ENCODE assay signal across 9 mouse cellular contexts in the genomic region with DNA sequence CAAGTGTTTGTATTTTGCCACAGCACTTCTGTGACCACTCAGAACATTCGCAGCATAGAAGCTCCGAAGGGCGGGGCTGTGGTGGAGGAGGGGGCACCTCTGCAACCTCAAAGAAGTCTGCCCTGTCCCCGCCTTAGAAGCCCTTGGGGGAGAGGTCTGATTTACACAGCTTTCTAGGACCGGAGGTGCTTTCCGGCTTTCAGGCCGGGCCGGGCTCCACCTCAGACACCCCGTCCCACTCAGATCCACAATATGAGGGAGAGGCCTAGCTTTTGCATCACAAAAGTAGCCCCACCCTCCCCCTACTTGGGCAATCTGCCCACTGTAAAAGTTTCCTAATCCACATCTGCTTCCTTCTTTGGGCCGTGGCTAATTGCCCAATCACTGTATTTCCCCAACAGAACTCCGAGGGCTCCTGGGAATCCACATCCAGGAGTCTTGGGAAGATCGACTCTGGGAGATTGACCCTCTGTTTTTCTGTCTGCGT. TPM values are rescaled to one million over a fixed set of nuclear protein-coding genes. Genes with fewer than 3 reads are reported as not detected.
DNase-seq lines count a peak whose midpoint lies in the region; ATAC-seq and TF ChIP-seq lines count a peak whose summit lies in the region.
"Had no signal": no experiment of that assay in that cellular context is flagged by ENCODE, and none has a peak within 500 bp of the region (broad histone marks: within the 10 kb centered on the region; RNA-seq: fewer than 3 reads in every experiment).

No protein-coding gene starts in this region.

- TF ChIP-seq POLR2A in limb, embryonic 14.5 days (IDR thresholded peaks at IDR 0.05; ENCODE audit: borderline replicate concordance, extremely low read depth, insufficient read depth, insufficient read length), result no peak

- H3K4me2 ChIP-seq in forebrain, embryonic 16.5 days (ENCODE audit: low read length), result no peak overlapping the region
- H3K4me2 ChIP-seq in limb, embryonic 14.5 days (replicated peaks; ENCODE audit: low read depth, low read length, severe bottlenecking), result peak overlapping the region; percentile 32
- H3K4me2 ChIP-seq in neural tube, embryonic 12.5 days (replicated peaks), result peak overlapping the region; percentile 45

- WGBS in forebrain, embryonic 16.5 days, result 1% methylated on average over 13 of the region's 13 CpGs
- 8% methylated on average over 13 of the region's 13 CpGs for WGBS in hindbrain, embryonic 10.5 days
- 4% methylated on average over 13 of the region's 13 CpGs for WGBS in limb, embryonic 14.5 days
- WGBS in neural tube, embryonic 12.5 days, result 4% methylated on average over 13 of the region's 13 CpGs

- H3K27ac ChIP-seq in forebrain, embryonic 16.5 days (ENCODE audit: low read length), result no peak overlapping the region
- peak overlapping the region; percentile 24 for H3K27ac ChIP-seq in hindbrain, embryonic 10.5 days
- peak overlapping the region; percentile 5; the same call in 1 of the 2 replicates for H3K27ac ChIP-seq in limb, embryonic 14.5 days (replicated peaks; ENCODE audit: low read depth, low read length)
- no peak overlapping the region for H3K27ac ChIP-seq in neural tube, embryonic 12.5 days

- peak; percentile 37 to 67 for DNase-seq in spleen, postnatal 36 days (ENCODE audit: low spot score in 2 of 2)
- DNase-seq in spleen, adult 12 weeks (ENCODE audit: low spot score), result no peak
- no peak for DNase-seq in hindbrain, embryonic 10.5 days (ENCODE audit: low spot score)
- DNase-seq in limb, embryonic 14.5 days (ENCODE audit: low spot score), result peak; percentile 88
- DNase-seq in cerebellum, postnatal 36 days, result no peak
- no peak for DNase-seq in cerebellum, adult 18-20 months

- H3K4me3 ChIP-seq in forebrain, embryonic 16.5 days (replicated peaks; ENCODE audit: low read length), result no peak overlapping the region
- H3K4me3 ChIP-seq in hindbrain, embryonic 10.5 days, result no peak overlapping the region
- H3K4me3 ChIP-seq in limb, embryonic 14.5 days (replicated peaks; ENCODE audit: low read length), result no peak overlapping the region
- no peak overlapping the region for H3K4me3 ChIP-seq in neural tube, embryonic 12.5 days

- H3K9me3 ChIP-seq in forebrain, embryonic 16.5 days (ENCODE audit: control insufficient read depth, low read length), result no peaks in the 10 kb centered on the region
- no peaks in the 10 kb centered on the region for H3K9me3 ChIP-seq in hindbrain, embryonic 10.5 days
- no peaks in the 10 kb centered on the region for H3K9me3 ChIP-seq in limb, embryonic 14.5 days (ENCODE audit: control insufficient read depth, low read length)
- H3K9me3 ChIP-seq in neural tube, embryonic 12.5 days, result no peaks in the 10 kb centered on the region

- ATAC-seq in forebrain, embryonic 16.5 days, result peak; percentile 26; the same call in 1 of the 2 replicates
- ATAC-seq in limb, embryonic 14.5 days (ENCODE audit: low FRiP score, low read depth), result peak; percentile 75
- peak; percentile 62 for ATAC-seq in neural tube, embryonic 12.5 days (ENCODE audit: low FRiP score, low read depth)
- ATAC-seq: Patski had no signal

- H3K4me1 ChIP-seq in forebrain, embryonic 16.5 days (replicated peaks; ENCODE audit: control insufficient read depth, insufficient read depth, low read length), result peaks cover 6% of the 10 kb centered on the region
- H3K4me1 ChIP-seq in hindbrain, embryonic 10.5 days (replicated peaks), result peaks cover 22% of the 10 kb centered on the region
- H3K4me1 ChIP-seq in limb, embryonic 14.5 days (ENCODE audit: control insufficient read depth, insufficient read depth, low read length), result peaks cover 14% of the 10 kb centered on the region
- peaks cover 16% of the 10 kb centered on the region for H3K4me1 ChIP-seq in neural tube, embryonic 12.5 days

- H3K36me3 ChIP-seq in forebrain, embryonic 16.5 days (ENCODE audit: control insufficient read depth, insufficient read depth), result no peaks in the 10 kb centered on the region
- no peaks in the 10 kb centered on the region for H3K36me3 ChIP-seq in hindbrain, embryonic 10.5 days
- no peaks in the 10 kb centered on the region for H3K36me3 ChIP-seq in limb, embryonic 14.5 days (ENCODE audit: control insufficient read depth, insufficient read depth, low read length)
- H3K36me3 ChIP-seq in neural tube, embryonic 12.5 days, result no peaks in the 10 kb centered on the region

- peaks cover 4% of the 10 kb centered on the region for H3K27me3 ChIP-seq in forebrain, embryonic 16.5 days (replicated peaks; ENCODE audit: control insufficient read depth, insufficient read depth, low read length)
- H3K27me3 ChIP-seq in hindbrain, embryonic 10.5 days (ENCODE audit: insufficient read depth, poor library complexity, severe bottlenecking), result peaks cover 43% of the 10 kb centered on the region
- H3K27me3 ChIP-seq in limb, embryonic 14.5 days (ENCODE audit: control insufficient read depth, insufficient read depth, low read length), result no peaks in the 10 kb centered on the region; the same call in 1 of the 2 replicates
- H3K27me3 ChIP-seq in neural tube, embryonic 12.5 days (replicated peaks), result peaks cover 9% of the 10 kb centered on the region

- H3K9ac ChIP-seq in forebrain, embryonic 16.5 days (replicated peaks; ENCODE audit: low read depth, low read length), result no peak overlapping the region
- 0 out of 2 replicates have a peak overlapping the region, but pooled peaks have one; percentile 12 for H3K9ac ChIP-seq in limb, embryonic 14.5 days (ENCODE audit: low read depth, low read length, severe bottlenecking)
- no peak overlapping the region for H3K9ac ChIP-seq in neural tube, embryonic 12.5 days

RNA-seq across cellular contexts. Expression of gene Lefty2, which starts 4.3 kb away (rescaled TPM):
- polyA plus RNA-seq in forebrain, embryonic 16.5 days (2015; fragmentation: Nextera tagmentation; extraction: Ambion mirVana), result 4.1 and 6.6 TPM in 2 replicates
- 0.13 TPM in 1 of 2 replicates, not detected in the other for polyA plus RNA-seq in hindbrain, embryonic 10.5 days (2016; fragmentation: Nextera tagmentation; extraction: Ambion mirVana)
- 0.11 and 0.36 TPM in 2 replicates for polyA plus RNA-seq in limb, embryonic 14.5 days (2012; rRNA removed)
- 0.17 and 0.80 TPM in 2 replicates for polyA plus RNA-seq in limb, embryonic 14.5 days (2014; fragmentation: Nextera tagmentation; extraction: Ambion mirVana)
- not detected in 2 replicates for polyA plus RNA-seq in neural tube, embryonic 12.5 days (2016; fragmentation: Nextera tagmentation; extraction: Ambion mirVana)

RNA-seq across cellular contexts. Expression of gene Pycr2, which starts 15.5 kb away (rescaled TPM):
- 78.8 and 84.8 TPM in 2 replicates for polyA plus RNA-seq in forebrain, embryonic 16.5 days (2015; fragmentation: Nextera tagmentation; extraction: Ambion mirVana)
- 125 and 138 TPM in 2 replicates for polyA plus RNA-seq in hindbrain, embryonic 10.5 days (2016; fragmentation: Nextera tagmentation; extraction: Ambion mirVana)
- polyA plus RNA-seq in limb, embryonic 14.5 days (2012; rRNA removed), result 62.5 and 80.3 TPM in 2 replicates
- polyA plus RNA-seq in limb, embryonic 14.5 days (2014; fragmentation: Nextera tagmentation; extraction: Ambion mirVana), result 91.5 and 95.6 TPM in 2 replicates
- polyA plus RNA-seq in neural tube, embryonic 12.5 days (2016; fragmentation: Nextera tagmentation; extraction: Ambion mirVana), result 93.9 and 94.6 TPM in 2 replicates

RNA-seq across cellular contexts. Expression of gene Sde2, which starts 37.7 kb away (rescaled TPM):
- 36.6 and 41.9 TPM in 2 replicates for polyA plus RNA-seq in forebrain, embryonic 16.5 days (2015; fragmentation: Nextera tagmentation; extraction: Ambion mirVana)
- polyA plus RNA-seq in hindbrain, embryonic 10.5 days (2016; fragmentation: Nextera tagmentation; extraction: Ambion mirVana), result 33.8 and 40.1 TPM in 2 replicates
- 24.6 and 29.8 TPM in 2 replicates for polyA plus RNA-seq in limb, embryonic 14.5 days (2012; rRNA removed)
- polyA plus RNA-seq in limb, embryonic 14.5 days (2014; fragmentation: Nextera tagmentation; extraction: Ambion mirVana), result 30.9 and 33.0 TPM in 2 replicates
- 37.6 and 40.5 TPM in 2 replicates for polyA plus RNA-seq in neural tube, embryonic 12.5 days (2016; fragmentation: Nextera tagmentation; extraction: Ambion mirVana)

RNA-seq across cellular contexts. Expression of gene Lefty1, which starts 46.2 kb away (rescaled TPM):
- 0.30 and 0.39 TPM in 2 replicates for polyA plus RNA-seq in forebrain, embryonic 16.5 days (2015; fragmentation: Nextera tagmentation; extraction: Ambion mirVana)
- 0.71 and 0.78 TPM in 2 replicates for polyA plus RNA-seq in hindbrain, embryonic 10.5 days (2016; fragmentation: Nextera tagmentation; extraction: Ambion mirVana)
- 4.1 and 4.8 TPM in 2 replicates for polyA plus RNA-seq in limb, embryonic 14.5 days (2012; rRNA removed)
- polyA plus RNA-seq in limb, embryonic 14.5 days (2014; fragmentation: Nextera tagmentation; extraction: Ambion mirVana), result 2.7 and 3.5 TPM in 2 replicates
- polyA plus RNA-seq in neural tube, embryonic 12.5 days (2016; fragmentation: Nextera tagmentation; extraction: Ambion mirVana), result 0.28 and 0.46 TPM in 2 replicates

RNA-seq across cellular contexts. Expression of gene Tmem63a, which starts 53.5 kb away (rescaled TPM):
- 1.3 and 2.0 TPM in 2 replicates for polyA plus RNA-seq in forebrain, embryonic 16.5 days (2015; fragmentation: Nextera tagmentation; extraction: Ambion mirVana)
- 3.0 and 3.4 TPM in 2 replicates for polyA plus RNA-seq in hindbrain, embryonic 10.5 days (2016; fragmentation: Nextera tagmentation; extraction: Ambion mirVana)
- polyA plus RNA-seq in limb, embryonic 14.5 days (2012; rRNA removed), result 47.9 and 56.9 TPM in 2 replicates
- 18.2 and 19.1 TPM in 2 replicates for polyA plus RNA-seq in limb, embryonic 14.5 days (2014; fragmentation: Nextera tagmentation; extraction: Ambion mirVana)
- polyA plus RNA-seq in neural tube, embryonic 12.5 days (2016; fragmentation: Nextera tagmentation; extraction: Ambion mirVana), result 3.2 and 3.9 TPM in 2 replicates

Comparison
In these comparisons a context has a peak if more than half of its experiments do, and no peak if none do; other contexts are left out.
1. DNase-seq: peak in spleen, postnatal 36 days (2 of 2) and limb, embryonic 14.5 days (single experiment); none in spleen, adult 12 weeks (single experiment), hindbrain, embryonic 10.5 days (single experiment), cerebellum, postnatal 36 days (0 of 2) and cerebellum, adult 18-20 months (0 of 2).
2. H3K27ac ChIP-seq: peak in hindbrain, embryonic 10.5 days (single experiment) and limb, embryonic 14.5 days (single experiment); none in forebrain, embryonic 16.5 days (single experiment) and neural tube, embryonic 12.5 days (single experiment).
3. Peak in every context shown above with its lines, with median percentiles within 50 percentile points of each other: ATAC-seq.